Mouse (Mus musculus): ENCODE data around the gene 9130019O22Rik.

- TF ChIP-seq POLR2A (IDR thresholded peaks at IDR 0.05; ENCODE audit: borderline replicate concordance, extremely low read depth, insufficient read depth, insufficient read length, poor library complexity, severe bottlenecking) (no peak), CTCF (IDR thresholded peaks at IDR 0.05; ENCODE audit: borderline replicate concordance, extremely low read depth, insufficient read depth, insufficient read length) (no peak)
Measured at GRCm38 (mm10) chr7:127426354-127426753, 39.4 kb upstream of the 9130019O22Rik start.
